Mouse (Mus musculus): ENCODE results near the gene Mgat5b.

DNA sequence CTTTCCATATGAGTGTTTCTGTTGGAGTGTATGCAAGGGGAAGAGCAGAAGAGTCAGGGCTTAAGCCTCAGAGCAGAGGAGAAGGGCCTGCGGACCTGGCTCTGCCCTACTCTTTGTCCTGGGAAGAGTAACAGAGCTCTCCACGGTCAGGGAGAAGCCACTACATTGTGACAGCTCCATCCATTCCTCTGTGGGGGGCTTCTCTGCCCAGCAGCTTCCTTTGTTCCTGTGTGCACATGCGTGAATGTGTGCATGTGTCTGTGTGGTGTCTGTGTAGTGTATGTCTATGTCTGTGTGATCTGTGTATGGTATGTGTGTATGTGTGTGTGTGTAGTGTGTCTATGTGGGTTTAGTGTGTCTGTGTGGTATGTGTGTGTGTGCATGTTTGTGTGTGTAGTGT lies 23.3 kb upstream of the Mgat5b start:
- TF ChIP-seq HCFC1 (IDR thresholded peaks at IDR 0.05; ENCODE audit: borderline replicate concordance, insufficient read depth, low read length) (no peak), ZNF384 (IDR thresholded peaks at IDR 0.05; ENCODE audit: low read depth, low read length) (no peak), ZC3H11A (IDR thresholded peaks at IDR 0.05; ENCODE audit: borderline replicate concordance, low read depth, low read length) (no peak), MAFK (IDR thresholded peaks at IDR 0.05; ENCODE audit: insufficient read depth, low read depth, low read length) (no peak), CHD2 (IDR thresholded peaks at IDR 0.05; ENCODE audit: low read depth, low read length) (no peak)

All from ES-E14 (cell line).